Mouse (Mus musculus): ENCODE data around the gene Gm45623.

Gene Gm45623

DNA sequence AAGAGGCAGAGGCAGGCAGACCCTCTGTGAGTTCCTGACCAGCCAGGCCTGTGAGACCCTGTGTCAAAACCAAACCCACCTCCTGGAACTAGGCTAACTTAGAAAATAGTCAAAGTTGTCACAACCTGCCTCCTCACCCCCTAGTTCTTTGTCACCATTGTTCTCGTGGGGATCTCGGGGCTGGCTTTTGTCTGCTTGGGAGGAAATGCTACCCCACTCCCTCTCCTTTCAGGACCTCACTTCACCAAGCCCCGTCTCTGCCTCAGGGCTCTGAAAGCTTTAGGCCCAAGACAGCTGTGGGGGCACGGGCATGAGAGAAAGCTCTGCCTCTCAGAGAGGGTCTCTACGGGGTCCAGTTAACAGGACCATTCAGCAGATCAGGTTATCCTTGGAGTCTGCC, 1.9 kb downstream of the Gm45623 start:
- DNase-seq, result no peak

GRCm38 (mm10) chr13:56749377-56749776, 4.2 kb downstream of the Gm45623 start:
- DNase-seq, result no peak

GRCm38 (mm10) chr13:56747554-56747953, 6.1 kb downstream of the Gm45623 start:
- no peak for DNase-seq

DNA sequence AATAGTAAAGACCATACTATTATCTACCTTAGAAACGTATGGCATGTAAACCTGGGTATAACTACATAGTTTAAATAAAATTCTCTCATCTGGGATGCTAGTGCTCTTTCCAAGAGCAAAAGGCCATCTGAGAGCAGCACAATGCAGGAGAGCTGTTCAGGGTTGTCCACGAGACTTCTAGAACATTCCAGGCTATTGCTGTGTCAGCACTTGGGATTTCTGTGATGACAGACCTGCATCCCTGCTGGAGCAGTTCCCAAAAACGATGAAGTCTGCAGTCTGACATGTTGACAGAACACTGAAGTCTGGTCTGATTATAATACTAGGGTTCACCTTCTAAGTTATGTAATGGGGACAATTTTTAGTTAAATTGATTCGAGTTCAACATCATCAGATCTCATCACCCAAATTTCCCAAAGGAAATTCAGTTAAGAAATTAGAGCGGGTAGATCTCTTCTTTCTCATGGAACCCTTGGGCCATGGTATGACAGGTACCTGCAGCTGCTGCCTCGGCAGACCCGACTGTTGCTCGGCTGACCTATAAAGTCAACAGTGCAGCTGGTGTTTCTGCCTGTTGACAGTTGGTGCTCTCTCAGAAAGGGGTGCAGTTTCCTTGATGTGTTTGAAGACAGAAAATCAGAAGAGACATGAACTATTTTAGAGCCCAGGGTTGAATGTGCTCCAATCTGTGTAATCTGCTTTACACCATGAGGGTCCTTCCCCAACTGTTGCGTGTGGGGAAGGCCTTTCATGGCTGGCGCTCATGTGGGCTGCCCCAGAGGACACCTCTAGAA, 6.7 kb downstream of the Gm45623 start:
- no peak for DNase-seq

GRCm38 (mm10) chr13:56742325-56742901, 11.2 kb downstream of the Gm45623 start:
- DNase-seq, result no peak

DNA sequence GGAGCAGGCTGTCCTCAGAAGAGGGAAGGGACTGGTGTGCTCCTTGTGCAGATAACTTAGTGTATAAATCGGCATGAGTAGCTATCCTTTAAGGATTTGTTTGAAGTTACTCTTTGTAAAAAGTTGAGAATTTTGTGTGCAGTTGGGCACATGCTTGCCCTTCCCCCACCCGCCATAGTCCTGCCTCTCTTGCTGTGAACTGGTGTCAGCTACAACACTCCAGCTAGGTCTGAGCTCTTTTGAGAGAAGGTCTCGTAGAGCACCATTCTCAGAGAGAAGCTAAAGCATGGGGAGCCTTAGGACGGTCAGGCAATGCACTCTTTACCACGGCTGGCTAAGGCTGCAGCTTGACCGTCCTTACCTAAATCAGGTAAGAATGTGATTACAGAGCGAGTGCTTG, 11.9 kb downstream of the Gm45623 start:
- DNase-seq, result no peak

DNA sequence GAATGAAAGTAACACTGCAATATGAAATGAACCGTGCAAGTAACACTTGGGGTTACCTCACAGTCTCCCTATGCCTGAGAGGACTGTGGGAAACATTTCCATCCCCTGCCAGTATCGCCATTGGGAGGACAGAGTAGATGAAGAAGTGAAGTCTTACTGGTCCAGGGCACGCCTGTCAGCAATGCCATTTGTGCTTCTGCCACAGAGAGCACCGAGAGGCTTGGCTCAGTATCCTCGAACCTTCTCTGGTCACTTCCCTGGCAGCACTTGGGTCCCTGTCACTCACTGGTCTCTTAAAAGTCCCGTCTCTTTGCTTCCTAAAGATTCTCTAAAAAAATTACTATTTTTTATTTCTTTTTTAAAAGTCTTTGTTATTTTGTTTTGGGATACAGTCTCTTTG, 13.1 kb downstream of the Gm45623 start:
- no peak for DNase-seq

DNA sequence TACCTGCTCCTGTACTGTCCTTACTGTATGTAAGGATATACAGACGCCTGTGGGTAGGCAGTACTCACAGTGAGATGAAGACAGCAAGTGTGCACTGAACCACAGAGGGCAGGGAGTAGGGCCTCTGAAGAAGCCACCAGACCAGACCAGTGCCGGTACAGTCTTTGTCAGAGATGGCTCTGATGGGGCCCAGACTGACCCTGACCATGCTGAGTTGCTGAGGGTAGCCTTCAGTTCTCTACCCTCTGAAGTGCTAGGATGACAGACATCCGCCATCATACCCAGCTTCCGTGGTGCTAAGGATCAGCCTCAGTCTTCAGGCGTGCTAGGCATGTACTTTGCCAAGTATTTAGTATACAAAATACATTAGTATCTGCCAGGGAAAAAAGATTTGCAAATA, 14.1 kb downstream of the Gm45623 start:
- no peak for DNase-seq

DNA sequence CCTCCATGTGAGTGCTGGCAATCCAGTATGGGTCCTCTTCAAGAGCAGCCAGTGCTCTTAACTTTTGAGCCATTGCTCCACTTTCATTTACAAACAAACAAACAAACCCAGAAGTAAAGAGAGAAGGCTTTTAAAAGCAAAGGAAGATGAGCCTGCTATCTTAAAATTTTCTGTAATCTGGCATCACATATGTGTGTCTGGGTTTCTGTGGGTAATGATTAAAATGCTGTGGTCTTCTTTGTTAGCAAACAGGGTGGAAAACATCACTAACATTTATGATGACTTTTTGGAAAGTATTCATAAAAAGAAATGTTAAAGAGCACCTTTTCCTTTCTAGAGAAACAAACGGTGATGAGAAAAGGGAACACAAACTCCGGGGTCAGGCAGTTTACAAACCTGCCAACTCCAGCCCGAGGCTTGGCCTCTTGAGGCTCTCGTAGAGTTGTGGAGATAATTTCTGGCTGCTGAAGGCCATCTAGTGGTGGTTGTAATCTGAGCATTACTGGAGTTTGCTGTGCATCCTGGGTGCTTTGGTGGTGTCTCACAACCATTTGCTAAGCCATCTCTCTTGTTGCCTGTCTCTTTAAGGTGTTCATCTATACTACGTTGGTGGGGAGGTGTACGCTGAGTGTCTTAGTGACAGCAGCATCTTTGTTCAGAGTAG, 18.3 kb downstream of the Gm45623 start:
- DNase-seq, result peak; percentile 35 to 40

DNA sequence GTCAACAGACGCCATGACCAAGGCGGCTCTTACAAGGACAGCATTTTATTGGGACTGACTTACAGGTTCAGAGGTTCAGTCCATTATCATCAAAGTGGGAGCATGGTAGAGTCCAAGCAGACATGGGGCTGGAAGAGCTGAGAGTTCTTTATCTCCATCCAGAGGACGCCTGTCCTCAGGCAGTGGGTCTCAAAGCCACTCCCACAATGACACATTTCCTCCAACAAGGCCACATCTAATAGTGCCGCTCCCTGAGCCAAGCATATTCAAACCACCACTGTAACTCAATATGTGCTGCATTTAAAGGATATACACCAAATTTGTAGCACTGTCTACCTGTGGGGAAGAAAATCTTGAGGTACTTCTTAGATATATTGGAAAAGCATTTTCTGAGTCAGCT, 19.0 kb downstream of the Gm45623 start:
- DNase-seq, result no peak

DNA sequence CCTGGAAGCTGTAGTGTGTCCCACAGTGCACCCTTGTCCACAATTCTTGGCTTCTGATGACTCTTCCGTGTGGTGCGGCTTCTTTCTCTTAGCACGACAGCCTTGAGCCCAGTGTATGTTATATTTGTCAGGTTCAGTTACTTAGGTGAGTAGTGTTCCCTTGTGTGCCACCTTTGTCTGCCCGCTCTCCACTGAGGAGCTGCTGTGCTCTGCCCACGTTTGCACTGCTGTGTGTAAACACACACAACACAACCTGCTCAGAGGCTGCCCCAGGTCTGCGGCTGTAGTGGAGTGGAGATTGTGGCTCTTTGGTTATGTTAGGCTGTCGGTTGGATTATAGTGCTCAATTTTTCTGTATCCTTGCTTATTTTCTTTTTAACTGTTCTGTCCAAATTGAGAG, 24.6 kb downstream of the Gm45623 start:
- DNase-seq, result no peak

- no peak for DNase-seq
Observed at GRCm38 (mm10) chr13:56726551-56726950, 27.1 kb downstream of the Gm45623 start.

GRCm38 (mm10) chr13:56712221-56712620, 41.4 kb downstream of the Gm45623 start:
- DNase-seq, result no peak

DNA sequence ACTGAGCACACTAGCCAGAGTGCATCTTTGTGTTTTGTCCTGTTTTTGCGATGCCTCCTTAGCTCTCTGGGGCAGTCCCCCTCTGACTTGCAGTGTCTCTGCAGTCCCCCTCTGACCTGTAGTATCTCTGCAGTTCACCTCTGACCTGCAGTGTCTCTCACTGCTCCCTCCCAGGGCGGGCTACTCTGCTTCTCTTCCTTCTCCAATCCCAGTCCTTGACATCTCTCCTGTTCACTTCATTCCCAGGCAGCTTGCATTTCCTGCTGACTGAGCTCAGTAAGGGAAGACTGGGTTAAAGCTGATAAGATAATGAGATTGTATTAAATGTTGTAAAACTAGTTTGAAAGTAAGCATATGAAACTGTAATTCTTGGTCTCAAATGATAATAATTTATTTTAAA, 43.0 kb downstream of the Gm45623 start:
- DNase-seq, result no peak

DNA sequence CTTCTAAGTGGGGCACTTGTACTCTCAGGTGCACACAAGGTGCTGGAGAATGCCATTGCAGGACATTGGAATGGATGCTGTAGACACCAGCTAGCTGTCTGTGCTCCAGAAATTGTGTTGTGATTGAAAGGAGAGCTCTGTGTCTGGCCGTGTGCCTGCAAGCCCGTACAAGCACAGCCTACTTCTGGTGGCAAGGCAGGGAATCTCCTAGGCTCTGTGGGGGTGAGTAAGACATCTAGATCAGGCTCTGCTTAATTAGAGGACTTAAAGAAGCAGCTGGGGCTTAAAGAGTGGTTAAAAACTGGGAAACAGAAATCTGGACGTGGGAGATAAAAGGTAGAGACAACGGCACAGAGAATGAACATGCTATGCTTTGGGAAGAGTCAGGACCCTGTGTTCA, 46.0 kb downstream of the Gm45623 start:
- DNase-seq, result peak in 1 of 2 experiments; percentile 32

DNA sequence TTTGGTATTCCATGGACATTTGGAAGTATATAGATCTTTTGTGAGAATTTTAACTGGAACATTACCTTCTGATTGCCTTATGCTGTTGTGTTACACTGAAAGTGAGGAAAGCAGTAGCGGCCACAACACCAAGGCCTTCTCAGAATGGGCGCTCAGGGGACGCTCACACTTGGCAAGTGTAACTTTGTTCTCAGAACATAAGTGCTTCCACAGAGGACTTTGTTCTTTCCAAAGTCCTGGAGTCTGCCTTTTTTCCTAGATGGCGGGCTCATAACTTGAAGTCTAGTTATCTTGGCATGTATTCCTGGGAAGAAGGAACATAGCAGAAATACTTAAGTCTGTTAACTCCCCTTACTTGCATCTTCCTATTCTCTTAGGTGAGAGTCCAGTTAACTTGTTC, 46.5 kb downstream of the Gm45623 start:
- no peak for DNase-seq

DNA sequence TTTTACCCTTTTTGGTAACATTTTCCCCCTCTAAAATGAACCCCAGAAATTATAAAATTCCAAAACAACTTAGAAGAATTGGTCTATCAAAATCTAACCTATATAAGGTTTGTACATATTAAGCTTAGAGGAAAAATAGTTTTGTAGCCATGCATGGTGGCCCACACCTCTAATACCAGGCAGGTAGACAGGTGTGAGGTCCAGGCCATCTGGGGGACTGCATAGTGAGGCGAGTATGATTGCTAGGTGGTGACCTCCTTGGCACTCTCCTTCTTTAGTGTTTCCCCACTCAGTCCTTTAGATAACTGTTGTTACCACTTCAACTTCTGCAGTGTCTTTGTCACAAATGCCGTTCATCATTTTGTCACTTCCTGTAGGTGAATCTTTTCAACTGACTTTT, 49.0 kb downstream of the Gm45623 start:
- DNase-seq, result no peak

- DNase-seq, result no peak
Observed at GRCm38 (mm10) chr13:56703871-56704321, 49.7 kb downstream of the Gm45623 start.

DNA sequence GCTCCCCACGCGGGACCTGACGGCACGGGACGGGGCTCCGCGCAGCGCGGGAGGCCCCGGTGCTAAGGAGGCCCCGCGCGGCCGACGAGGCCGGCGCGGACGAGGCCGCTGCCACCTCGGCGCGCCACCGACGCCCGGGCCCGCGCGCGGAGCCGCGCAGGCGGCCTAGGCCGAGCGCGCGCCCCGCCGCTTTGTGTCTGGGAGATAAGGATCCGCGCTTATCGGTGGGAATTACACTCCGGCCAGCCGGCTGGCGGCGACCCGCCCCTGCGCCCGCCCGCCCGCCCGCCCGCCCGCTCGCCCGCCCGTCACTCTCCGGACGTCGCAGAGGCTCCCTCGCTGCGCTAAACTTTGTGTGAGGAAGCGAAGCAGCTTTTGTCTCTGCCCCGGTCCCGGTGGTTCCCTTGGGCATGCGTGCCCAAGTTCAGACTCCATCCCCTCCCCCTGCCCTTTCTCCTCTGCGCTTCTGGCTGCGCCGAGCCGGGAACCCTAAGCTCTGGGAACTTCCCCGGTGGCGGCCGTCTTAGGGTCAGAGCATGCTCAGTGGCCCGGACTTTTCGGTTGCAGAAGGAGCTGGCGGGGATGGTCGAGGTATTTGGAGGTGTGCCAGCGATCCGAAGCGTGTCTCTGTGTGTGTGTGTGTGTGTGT, 50.3 kb downstream of the Gm45623 start:
- peak; percentile 62 to 85 for DNase-seq

GRCm38 (mm10) chr13:56702469-56703221, 51.0 kb downstream of the Gm45623 start, which contains the start of gene Smad5:
TSS of gene Smad5 (plus strand) at chr13:56703010.
- DNase-seq, result peak; percentile 84 to 92

Measured in cerebellum, adult 18-20 months (tissue).